Mouse (Mus musculus) thymus, postnatal 25 days (tissue): ENCODE results near the gene Nrn1.

ENCODE experiments used
- DNase-seq: peaks from one replicate; pipeline ENCODE4 v3.0.0; 2022

The Nrn1 gene

DNA sequence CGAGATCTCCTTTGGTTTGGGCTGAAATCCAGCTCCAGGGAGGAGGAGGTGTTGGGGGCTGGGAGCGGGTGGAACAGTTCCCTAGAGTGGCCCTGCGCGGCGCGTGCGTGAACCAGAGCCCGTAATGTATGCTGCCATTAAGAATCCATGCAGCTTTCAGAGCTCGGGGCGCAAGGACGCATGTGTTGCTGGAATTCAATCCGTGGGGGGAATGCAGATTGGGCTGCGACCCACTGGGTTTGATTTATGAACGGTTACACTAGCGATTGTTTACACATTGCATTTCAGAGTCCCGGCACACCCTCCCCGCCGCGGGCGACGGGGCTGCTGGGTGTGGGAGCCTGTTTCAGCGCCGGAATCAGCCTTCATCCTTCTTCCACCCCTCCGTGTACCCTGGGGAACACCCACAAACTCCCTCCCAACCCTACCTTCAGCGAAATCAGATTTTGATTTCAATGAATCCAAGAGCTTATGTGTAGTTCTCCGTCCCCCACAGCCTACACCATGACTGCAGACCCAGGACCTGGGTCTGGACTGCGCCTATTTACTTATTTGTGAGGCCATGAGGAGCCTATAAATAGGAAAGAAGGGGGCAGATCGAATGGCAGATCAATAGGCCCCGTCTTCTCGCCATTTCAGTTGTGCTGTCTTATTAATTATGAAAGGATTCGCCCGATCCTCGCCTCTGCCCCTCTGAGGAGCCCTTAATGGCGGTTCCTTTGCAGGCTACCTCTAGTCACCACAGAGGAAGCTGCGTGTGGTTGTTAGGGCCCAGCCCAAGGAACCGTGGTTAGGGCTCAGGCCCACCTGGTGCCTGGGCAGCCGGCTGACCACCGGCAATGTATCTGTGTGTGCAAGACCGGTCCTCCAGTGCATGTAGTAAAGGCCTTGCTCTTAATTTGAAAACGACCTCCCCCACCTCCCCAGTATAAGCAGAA is 10.1 kb downstream of the Nrn1 start:
- DNase-seq, result no peak

DNA sequence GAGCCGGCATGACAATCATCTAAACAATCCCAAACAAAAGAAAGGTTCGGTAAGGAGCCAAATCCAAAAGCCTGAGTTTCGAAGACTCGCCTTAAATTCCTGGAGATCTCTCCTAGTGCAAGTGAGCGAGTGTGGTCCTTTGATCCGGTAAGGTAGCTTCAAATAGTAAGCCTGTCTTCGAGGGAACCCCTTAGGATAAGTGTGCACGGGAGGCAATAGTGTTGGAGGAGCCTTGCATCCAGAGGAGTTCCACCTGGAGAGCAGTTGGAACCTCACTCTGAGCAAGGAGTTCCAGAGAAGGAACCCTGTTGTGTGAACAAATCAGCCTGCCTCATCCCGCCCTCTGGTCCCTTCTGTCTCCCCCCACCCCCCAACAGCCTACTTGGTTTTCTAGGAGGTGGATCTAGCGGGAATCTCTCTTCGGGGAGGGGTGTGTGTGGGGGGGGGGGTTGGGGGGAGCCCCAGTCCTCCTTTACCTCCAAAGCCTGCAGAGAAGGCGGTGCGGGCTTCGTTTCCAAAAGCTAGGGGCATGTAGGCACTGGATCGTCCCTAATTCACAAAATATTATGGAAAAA is 11.1 kb downstream of the Nrn1 start:
- no peak for DNase-seq

DNA sequence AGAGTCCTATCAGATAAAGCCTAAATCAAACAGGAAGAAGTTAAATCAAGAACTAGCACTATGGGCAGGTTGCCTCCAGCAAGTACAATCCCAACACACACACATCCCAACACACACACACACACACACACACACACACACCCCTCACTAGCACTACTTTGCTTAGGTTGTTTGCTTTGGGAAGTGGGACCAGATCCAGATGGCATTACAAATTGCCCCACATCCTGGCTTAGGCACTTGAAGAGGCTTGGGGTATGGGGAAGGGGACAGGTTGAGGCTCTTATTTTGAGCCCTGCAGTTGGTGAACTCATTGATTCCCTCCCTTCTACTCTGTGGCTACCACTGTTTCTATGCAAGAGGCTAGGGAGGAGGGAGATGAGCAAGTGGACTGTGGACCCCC is 12.6 kb downstream of the Nrn1 start:
- DNase-seq, result no peak

DNA sequence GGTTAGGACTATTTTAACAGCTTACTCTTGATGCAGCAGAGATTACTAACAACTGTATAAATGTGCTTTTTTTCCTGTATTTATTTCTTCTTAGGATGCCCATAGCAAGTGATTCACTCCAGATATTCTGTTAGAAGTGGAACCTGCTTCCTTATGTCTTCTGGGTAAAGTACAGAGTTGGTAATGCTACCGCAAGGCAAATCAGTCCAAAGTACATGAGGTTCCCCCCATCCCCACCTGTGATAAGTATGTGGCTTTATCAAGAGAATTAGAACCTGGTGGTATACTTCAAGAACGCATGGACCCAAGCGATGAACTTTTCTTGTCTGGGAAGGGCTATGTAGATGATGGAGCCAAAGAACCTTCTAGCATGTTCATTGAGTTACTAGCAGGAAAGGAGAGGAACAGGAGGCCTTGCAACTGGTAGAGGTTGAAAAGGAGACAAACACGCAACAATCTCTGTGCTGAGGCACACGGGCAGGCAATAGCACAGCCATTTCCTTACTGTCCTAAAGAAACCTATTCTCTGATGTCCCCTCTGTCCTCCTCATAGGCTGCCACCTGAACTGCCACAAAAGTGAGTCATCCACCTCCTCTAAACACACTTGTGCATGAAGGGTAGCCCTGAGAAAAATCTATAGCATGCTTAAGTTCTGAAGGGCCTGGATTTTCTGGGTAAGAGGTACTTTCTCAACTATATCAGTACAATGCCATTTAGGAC is 14.5 kb downstream of the Nrn1 start:
- DNase-seq, result no peak

DNA sequence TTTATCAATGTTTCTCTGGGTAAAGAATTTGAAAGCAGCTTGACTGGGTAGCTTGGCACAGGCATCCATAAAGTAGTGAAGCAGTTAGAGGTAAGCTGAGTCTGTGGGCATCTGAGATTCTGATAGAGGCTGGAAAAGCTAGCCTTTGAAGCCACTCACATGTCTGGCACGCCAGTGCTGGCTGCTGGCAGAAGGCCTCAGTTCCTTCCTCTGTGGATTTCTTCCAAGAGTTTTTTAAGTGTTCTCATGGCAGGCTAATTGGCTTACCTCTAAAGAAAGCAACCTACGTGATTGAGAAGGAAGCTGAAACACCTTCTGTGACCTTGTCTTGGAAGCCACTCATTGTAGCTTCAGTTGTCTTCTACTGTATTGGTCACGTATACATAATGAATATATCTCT is 17.6 kb downstream of the Nrn1 start:
- DNase-seq, result no peak

DNA sequence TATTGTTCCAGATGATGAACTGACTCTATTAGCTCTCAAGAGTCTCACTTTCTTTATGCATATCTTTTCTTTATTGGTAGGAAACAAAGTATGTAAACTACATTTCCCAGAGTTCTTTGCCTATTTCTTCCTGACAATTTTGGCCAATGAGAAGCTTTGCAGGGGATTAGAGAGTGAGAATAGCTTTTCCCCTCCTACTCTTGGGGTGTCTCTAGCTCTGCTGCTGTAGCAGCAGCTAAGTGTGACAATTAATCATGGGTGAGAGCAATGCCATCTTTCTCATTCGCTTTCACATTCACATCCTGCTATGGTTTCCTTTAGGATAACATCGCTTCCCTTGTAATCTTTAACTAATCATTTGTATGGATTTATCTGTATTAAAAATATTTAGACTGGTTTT is 18.2 kb downstream of the Nrn1 start:
- DNase-seq, result no peak

DNA sequence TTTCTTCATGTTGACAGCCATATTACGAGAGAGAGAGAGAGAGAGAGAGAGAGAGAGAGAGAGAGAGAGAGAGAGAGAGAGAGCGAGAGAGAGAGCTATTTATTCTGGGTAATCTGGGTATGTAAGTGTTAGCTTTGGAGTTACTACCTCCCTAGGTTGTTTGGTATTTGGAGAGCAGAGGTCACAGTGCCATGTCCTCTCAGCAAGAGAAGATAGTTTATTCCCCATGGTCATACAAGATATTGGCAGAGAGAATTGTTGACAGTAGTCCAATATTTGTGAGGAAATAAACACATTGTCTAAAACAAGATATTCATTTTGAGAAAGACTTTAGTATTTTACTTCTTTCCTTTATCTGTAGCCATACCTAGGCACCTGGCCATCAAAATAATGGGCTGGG is 20.8 kb downstream of the Nrn1 start:
- DNase-seq, result no peak

DNA sequence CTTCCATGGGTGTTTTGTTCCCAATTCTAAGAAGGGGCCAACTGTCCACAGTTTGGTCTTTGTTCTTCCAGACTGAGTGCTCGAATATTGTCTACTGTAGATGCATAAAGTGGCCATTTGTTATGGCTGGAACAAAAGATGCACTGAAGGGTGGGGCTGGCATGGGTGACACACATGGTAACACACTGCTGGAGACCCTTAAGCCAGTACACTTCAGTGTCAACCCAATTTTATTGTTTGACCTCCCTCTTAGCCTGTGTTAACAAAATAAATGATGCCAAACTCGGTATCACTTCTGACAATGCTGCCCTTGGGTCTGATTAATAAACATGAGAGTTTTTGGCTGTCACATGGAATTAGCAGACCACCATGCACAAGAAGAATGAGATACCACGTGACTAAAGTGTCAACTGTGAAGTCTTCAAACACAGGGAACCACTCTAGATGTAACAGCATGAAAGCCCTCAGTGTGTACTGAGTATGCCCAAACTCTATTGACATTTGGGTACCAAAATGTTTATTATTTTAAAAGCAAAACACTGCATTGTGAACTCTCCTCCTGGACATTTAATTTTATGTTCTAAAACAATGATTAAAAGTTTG is 27.7 kb downstream of the Nrn1 start:
- no peak for DNase-seq

DNA sequence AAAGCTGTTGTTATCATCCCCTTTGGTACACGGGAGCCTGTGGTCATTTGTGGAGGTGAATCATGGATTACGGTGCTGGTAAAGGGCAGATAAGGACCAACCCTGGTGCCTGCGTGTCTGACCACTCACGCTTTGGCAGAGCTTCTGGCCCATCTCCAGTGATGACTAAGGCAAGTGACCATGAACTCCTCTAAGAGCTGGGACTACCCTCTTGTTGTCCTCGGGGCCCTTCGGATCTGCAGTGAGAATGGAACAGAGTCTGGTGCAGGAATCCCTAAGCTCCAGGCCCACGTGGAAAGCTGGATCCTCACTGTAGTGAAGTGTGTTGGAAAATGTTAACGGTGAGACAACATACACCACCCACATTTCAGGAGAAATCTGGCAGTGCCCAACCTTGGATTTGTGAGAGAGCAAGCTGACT is 38.6 kb downstream of the Nrn1 start:
- DNase-seq, result no peak

DNA sequence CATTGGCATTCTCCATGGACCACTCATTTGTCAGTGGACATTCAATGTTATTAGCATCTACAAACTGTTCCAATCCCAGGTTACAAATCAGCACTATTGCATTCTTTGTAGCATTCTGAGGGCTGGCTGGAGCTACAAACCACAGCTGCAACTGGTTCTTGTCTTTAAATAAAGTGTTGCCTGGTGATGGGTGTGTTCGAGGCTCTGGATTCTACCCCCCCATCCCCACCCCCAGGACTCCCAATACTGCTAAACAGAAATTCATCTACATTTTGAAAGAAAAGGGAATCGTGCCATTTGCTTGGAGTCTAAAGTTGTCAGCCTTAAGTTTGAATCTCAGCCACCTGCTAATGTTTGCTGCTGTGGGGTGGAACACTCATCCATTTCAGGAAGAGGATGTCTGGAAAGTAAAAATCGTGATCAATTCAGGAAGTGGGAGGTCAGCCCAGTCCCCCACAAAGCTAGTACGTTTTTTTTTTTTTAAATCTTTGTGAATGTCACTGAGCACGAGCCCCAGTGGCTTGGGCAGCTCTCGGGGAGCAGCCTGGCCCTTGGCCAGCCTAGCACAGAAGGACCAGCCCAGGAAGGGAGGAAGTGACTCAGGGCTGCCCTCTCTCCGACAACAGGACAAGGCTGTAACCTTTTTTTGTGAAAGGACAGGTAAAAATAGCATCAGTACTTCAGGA is 39.3 kb downstream of the Nrn1 start:
- DNase-seq, result no peak

DNA sequence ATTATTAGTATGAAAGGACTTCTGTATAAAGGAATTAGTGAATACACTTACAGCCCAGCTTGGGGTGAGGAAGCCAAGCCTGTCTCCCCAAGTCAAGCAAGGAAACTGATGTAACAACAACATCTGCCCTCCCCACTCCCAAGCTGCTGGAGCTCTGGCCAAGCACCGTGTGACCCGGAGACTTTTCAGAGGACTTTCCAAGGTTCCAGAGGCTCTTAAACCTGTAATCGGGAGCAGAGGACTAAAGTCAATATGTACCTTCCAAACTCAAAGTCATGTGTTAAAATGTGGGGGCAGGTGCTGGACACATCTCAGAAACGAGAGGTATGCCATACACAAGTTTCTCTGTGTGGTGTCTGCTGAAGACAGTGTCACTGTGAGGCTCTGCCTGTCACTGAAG is 51.4 kb downstream of the Nrn1 start:
- DNase-seq, result no peak

DNA sequence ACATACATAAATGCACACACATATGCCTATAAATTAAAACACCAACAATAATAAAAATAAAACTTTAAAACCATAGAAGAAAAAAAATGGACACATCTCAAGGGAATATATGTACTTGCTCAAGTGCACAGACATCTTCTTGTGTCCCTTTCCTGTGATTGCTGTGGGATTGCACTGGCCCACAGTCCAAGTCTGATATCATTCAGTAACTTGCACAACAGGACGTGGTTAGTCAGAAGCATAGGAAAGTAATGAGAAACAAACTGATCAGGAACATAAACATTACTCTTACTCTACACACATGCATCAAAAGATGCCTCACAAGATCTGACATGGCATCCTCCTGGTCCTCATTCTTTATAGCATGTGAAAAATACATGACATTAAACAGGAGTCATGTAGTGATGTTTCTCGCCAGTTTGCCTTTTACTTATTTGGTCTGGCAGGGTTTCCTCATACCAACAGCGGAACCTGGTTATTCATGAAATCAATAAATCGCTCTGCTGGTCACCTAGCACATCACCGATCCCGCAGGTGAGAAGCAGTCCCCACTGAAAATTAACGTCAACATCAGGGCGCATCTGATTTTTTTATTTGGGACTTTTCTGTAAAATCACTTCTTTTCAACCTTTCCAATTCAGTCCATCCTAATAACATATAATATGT is 54.1 kb downstream of the Nrn1 start:
- DNase-seq, result no peak

DNA sequence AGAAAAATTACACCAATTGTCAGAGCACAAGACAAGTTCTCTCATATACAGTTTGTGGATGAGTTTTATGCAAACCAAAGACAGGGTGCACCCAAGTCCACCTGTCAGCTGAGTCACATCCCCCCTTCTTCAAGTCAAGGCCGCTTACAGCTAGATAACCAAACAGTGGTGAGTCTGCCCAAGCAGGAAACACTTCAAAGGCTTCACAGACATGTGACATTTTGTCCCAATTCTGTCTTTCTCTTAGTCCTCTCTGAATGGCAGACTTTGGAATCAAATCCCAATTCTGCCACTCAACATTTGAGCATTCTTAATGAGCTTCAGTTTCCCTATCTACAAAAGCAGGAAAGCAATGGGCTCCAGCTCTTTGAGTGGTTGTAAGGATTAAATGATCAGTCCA is 55.6 kb downstream of the Nrn1 start:
- DNase-seq, result no peak
